Mouse (Mus musculus): ENCODE data around the gene Gm3676. TPM values are rescaled to one million over a fixed set of nuclear protein-coding genes. Genes with fewer than 3 reads are reported as not detected.
"Not testable (repeated sequence)": the region's sequence is repeated elsewhere in the genome, so short reads cannot be mapped to it uniquely, and the experiment has no call there.

The Gm3676 gene
- total RNA-seq (2021) = under 1 TPM in 1 of 2 experiments, not detected in 1; 0.94 TPM
- long read RNA-seq = 0 reads

DNA sequence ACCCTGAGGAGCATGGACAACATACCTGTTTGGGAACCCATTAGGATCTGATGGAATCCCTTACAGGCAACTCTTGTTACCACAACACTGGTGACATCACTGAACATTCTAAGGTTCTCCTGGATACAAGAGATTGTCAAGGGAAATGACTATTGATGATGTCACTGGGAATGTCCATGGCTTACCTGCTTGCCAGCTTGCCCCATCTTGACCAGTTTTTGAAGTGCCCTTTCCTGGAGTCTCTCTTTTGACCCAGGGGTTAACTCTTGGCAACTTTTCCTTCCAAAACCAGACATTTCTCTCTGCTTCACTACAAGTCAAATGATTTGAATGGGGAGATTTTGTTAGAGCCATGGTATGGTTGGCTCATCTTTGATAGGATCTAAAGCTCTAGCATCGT is at the start of gene Gm3676:
Gm3676 (minus strand) TSS at position 101 of the 400 bp plus-strand sequence.
- DNase-seq (ENCODE audit: low spot score in 2 of 2) = not testable (repeated sequence)

GRCm38 (mm10) chr14:41648176-41648575 is 1.9 kb upstream of the Gm3676 start:
- peak in 1 of 2 experiments; percentile 6 for DNase-seq (ENCODE audit: low spot score in 2 of 2)

- not testable (repeated sequence) for DNase-seq (ENCODE audit: low spot score in 2 of 2)
These were observed 16.1 kb downstream of the Gm3676 start for GRCm38 (mm10) chr14:41630144-41630543.

- not testable (repeated sequence) for DNase-seq (ENCODE audit: low spot score in 2 of 2)
These were observed 21.8 kb downstream of the Gm3676 start, which contains the start of gene Gm3072 for GRCm38 (mm10) chr14:41624512-41624911. Gm3072 (minus strand) TSS chr14:41624612.

DNA sequence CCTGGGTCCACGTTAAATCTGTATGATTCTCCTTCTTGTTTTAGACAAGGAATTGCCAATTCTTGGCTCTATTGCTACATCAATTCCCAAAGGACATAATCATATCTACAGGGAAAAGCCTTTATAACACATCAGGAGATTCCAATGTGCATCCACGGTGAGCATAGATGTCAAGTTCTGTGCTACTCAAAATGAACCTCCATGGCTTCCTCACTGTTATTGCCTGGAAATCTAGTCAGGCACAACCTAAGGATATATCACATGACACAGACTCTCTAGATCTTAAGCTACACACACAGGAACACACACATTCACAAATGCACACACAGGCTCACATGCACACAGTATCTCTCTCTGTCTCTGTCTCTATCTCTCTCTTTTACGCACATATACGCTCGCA is 23.8 kb downstream of the Gm3676 start:
- peak in 1 of 2 experiments; percentile 7 for DNase-seq (ENCODE audit: low spot score in 2 of 2)

DNA sequence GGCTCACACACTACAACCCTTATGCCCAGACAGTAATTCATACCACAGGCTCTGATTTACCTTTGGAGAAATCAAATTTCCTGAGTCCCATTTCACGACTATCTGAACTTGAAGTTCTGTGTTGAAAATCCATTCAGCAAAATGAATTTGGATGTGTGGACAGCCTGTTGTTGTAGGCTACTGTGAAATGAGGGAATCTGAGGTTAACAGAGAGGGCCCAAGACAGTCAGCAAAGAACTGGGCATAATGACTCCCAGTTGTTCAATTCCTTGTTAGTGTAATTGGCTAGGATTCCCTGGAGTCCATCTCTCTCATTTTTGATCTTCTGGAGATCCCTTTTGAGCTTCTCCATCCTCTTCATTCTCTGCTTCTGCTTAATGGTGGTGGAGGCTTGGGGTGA is 35.6 kb downstream of the Gm3676 start:
- not testable (repeated sequence) for DNase-seq (ENCODE audit: low spot score in 2 of 2)

DNA sequence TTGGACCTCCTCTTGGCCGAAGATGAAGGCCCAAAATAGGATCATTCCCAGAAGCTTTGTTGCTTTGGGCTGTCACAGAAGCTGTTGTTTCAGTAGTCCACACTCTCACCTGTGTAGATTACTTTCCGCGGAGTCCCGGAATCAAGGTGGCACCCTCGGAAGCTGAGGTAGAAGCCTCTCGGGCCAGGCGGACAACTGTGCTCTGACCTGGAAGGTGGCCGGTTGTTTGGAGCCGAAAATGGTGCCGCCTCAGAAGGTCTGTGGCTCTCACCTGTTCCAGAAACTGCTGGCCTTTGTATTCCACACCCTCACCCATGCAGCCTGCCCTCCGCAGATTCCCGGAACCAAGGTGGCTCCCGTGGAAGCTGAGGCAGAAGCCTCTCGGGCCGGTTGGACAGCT is 45.4 kb downstream of the Gm3676 start:
- not testable (repeated sequence) for DNase-seq (ENCODE audit: low spot score in 2 of 2)

Other genes with a start within 250 kb of the Gm3676 start
- gene Gm6482, start 238.2 kb downstream of the Gm3676 start, total RNA-seq (2021) = not detected
- gene Gm7954, start 193.0 kb downstream of the Gm3676 start, total RNA-seq (2021) = not detected
- not detected for gene Gm3486, start 157.0 kb downstream of the Gm3676 start, total RNA-seq (2021)
- not detected for gene Gm7970, start 90.9 kb downstream of the Gm3676 start, total RNA-seq (2021)
- under 1 TPM in 1 of 2 experiments, not detected in 1; 0.33 TPM for gene 1700049E17Rik2, start 73.3 kb downstream of the Gm3676 start, total RNA-seq (2021)
- not detected for gene Gm3072, start 21.9 kb downstream of the Gm3676 start, total RNA-seq (2021)
- gene Gm8068, start 55.4 kb upstream of the Gm3676 start, total RNA-seq (2021) = not detected
- not detected for gene Gm7929, start 104.1 kb upstream of the Gm3676 start, total RNA-seq (2021)
- gene Gm47189, start 126.0 kb upstream of the Gm3676 start, total RNA-seq (2021) = not detected

Data from layer of hippocampus, postnatal 10 days (tissue).